Mouse (Mus musculus) bone marrow macrophage, adult 2 months (primary cell): ENCODE data around the gene Rassf7. TPM values are rescaled to one million over a fixed set of nuclear protein-coding genes. Genes with fewer than 3 reads are reported as not detected.

ENCODE experiments used
- H3K27ac ChIP-seq: 2 replicates; pipeline ENCODE4 v1.5.1; 2012; ENCODE audit warnings: low read depth, low read length; ENCODE audit not compliant: insufficient read depth
- H3K4me1 ChIP-seq: 2 replicates; pipeline ENCODE4 v1.6.1; 2012; ENCODE audit warnings: low read length; ENCODE audit not compliant: control insufficient read depth, insufficient read depth
- H3K4me3 ChIP-seq: 2 replicates; pipeline ENCODE4 v1.5.1; 2012; ENCODE audit warnings: mild to moderate bottlenecking, low read length, moderate library complexity; ENCODE audit not compliant: insufficient read depth
- CTCF ChIP-seq: IDR thresholded peaks from 2 replicates; pipeline ENCODE4 v1.5.1; 2012; ENCODE audit warnings: low read depth, mild to moderate bottlenecking, low read length, moderate library complexity
- POLR2A ChIP-seq: IDR thresholded peaks from 2 replicates; pipeline ENCODE4 v1.6.1; 2012; ENCODE audit warnings: mild to moderate bottlenecking, low read depth, low read length, borderline replicate concordance
- polyA plus RNA-seq: library from polyadenylated mRNA; stranded (reverse); fragments of >200 nt; gene quantifications from 2 replicates; pipeline ENCODE4 v1.2.4, GENCODE M21; 2012; ENCODE audit not compliant: missing spikeins, insufficient read depth, insufficient read length

The Rassf7 gene
- 3.5 and 3.9 TPM in 2 replicates for polyA plus RNA-seq

- Histone ChIP-seq H3K4me1 (peaks cover 14% of the 10 kb centered on the region), H3K4me3 (peak within 1 kb of the TSS; percentile 76), H3K27ac (no peak within 1 kb of the TSS)
- TF ChIP-seq POLR2A, result no peak
- no peak for TF ChIP-seq CTCF
These were observed at the start of gene Rassf7 for GRCm38 (mm10) chr7:141215101-141215879. TSS of gene Rassf7 (plus strand) at chr7:141215860.

- H3K4me1 ChIP-seq, result peaks cover 61% of the 10 kb centered on the region
- TF ChIP-seq CTCF (no peak), POLR2A (no peak)
- H3K4me3 ChIP-seq, result peak overlapping the region; percentile 73
- peak overlapping the region; percentile 87 for H3K27ac ChIP-seq
These were observed 47.7 kb upstream of the Rassf7 start for GRCm38 (mm10) chr7:141167901-141168517.

DNA sequence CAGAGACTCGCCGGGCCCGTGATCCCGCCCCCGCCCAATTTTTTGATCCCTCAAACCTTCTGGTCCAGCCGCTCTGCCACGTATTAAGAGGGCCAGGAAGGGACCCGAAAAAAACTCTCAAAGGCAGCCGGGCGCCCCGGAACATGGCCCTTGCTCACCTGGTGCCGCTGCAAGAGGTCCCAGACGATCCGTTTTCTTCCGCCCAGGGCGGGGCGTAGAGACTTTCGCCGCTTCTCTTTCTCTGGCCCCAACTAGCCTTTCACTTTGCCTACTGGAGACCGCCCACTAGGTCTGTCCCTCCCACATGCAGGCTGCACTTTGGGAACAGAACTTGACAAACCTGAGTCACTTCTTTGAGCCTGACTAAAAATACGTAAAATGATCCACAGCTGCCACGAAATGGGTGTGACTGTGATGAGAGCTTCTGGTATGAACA lies 47.1 kb upstream of the Rassf7 start:
- Histone ChIP-seq H3K4me1 (peaks cover 62% of the 10 kb centered on the region), H3K4me3 (peak overlapping the region; percentile 73), H3K27ac (peak overlapping the region; percentile 87)
- TF ChIP-seq POLR2A, result no peak
- no peak for TF ChIP-seq CTCF

- peak overlapping the region; percentile 87 for H3K27ac ChIP-seq
- peaks cover 57% of the 10 kb centered on the region for H3K4me1 ChIP-seq
- H3K4me3 ChIP-seq, result no peak overlapping the region
- no peak for TF ChIP-seq POLR2A
- TF ChIP-seq CTCF, result no peak
These were observed 46.4 kb upstream of the Rassf7 start for GRCm38 (mm10) chr7:141169300-141169699.

DNA sequence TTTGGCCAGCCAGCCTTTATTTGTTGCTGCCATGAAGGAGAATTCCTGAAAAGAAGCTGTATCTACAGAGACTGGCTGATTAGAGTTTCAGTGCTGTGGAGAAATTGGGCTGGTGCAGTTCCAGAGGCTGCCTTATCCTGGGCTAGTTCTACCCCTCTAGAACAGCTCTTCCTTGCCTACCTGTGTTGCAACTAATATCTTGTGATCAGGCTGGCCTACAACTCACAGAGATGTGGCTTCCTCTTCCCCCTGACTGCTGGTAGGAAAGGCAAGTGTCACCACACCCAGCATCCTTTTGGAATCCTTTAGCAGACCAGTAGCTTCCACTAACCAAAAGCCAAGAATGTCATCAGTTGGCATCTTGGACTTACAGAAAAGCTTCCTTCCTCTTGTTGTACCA lies 45.8 kb upstream of the Rassf7 start:
- TF ChIP-seq CTCF, result no peak
- TF ChIP-seq POLR2A, result no peak
- no peak overlapping the region for H3K4me3 ChIP-seq
- peaks cover 53% of the 10 kb centered on the region for H3K4me1 ChIP-seq
- peak overlapping the region; percentile 87 for H3K27ac ChIP-seq

DNA sequence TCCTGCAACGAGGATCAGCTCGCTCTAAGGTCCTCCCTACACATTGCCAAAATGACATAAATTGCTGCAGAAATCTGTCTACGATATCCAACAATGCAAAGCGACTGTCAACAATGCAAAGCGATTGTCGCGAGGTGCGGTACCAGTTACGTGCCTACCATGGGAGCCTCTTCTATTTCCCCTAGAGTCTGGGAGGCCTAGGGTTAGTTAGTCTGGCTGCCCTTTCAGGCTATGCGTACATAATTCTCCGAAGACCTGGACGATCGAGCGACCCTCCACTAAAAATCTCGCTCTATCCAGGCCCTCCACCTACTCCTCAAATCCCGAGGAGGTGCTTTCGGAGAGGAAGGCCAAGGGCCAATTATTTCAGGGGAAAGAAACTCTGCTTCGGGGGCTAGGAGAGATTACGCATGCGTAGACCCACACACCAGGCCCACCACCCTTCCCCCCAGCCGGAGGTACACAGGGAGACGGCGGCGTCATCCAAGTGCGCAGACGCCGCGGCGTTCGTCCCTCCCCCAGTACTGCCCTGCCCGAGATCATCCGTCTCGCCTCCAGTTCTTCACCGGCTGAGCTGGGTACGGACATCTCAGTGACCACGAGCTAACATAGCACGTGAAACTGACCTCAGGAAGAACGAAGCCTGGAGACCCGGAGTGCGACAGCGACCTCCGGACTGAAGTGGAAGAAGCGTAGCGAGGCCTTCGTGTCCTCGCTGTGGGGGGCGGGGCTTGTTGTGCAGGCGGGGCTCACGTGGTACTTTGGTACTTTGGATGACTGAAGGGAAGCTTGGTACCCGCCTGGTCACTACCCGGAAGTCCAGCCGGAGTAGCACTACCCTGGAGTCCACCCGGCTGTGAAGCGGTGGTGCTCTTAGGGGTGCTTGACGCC lies 43.3 kb upstream of the Rassf7 start, which contains the start of gene Rnh1:
Gene Rnh1, minus strand, starts transcription at position 742 of the 891 bp plus-strand sequence.
- H3K27ac ChIP-seq, result peak within 1 kb of the TSS; percentile 95
- H3K4me1 ChIP-seq, result peaks cover 34% of the 10 kb centered on the region
- no peak for TF ChIP-seq POLR2A
- no peak for TF ChIP-seq CTCF
- peak within 1 kb of the TSS; percentile 76 for H3K4me3 ChIP-seq

GRCm38 (mm10) chr7:141173323-141173850 lies 42.3 kb upstream of the Rassf7 start:
- H3K4me3 ChIP-seq, result peak overlapping the region; percentile 76
- H3K27ac ChIP-seq, result peak overlapping the region; percentile 95
- TF ChIP-seq POLR2A (no peak), CTCF (no peak)
- H3K4me1 ChIP-seq, result peaks cover 34% of the 10 kb centered on the region

DNA sequence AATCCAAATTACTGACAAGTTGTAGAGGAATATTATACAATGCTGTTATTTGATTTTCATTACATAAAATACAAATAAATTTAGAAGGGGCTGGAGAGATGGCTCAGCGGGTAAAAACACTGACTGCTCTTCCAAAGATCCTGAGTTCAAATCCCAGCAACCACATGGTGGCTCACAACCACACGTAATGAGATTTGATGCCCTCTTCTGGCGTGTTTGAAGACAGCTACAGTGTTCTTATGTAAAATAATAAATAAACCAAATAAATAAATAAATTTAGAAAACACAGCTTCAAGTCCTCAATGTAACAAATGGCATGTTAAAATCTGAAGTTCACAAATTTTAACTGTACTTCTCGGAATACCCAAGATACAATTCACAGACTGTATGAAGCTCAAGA lies 40.6 kb upstream of the Rassf7 start:
- TF ChIP-seq CTCF, result no peak
- no peak for TF ChIP-seq POLR2A
- Histone ChIP-seq H3K27ac (no peak overlapping the region), H3K4me1 (peaks cover 20% of the 10 kb centered on the region), H3K4me3 (no peak overlapping the region)

DNA sequence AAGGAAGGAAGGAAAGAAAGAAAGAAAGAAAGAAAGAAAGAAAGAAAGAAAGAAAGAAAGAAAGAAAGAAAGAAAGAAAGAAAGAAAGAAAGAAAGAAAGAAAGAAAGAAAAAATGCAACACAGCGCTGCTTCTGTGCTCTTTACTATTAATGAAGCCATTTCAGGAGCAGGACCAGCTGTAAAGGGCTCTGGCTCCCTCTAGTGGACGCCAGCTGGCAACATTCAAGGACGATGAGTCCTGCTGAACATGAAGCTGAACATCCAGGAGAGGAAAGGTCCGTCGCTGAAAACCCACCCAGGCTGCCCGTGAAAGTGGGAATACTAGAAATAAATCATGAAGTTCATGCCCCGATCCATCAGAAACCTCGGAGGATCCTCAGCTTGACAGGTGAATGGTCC lies 39.5 kb upstream of the Rassf7 start:
- Histone ChIP-seq H3K4me1 (peaks cover 11% of the 10 kb centered on the region), H3K27ac (no peak overlapping the region), H3K4me3 (no peak overlapping the region)
- TF ChIP-seq POLR2A (no peak), CTCF (peak; percentile 86)
